Mouse (Mus musculus): ENCODE results near the gene Whamm. TPM values are rescaled to one million over a fixed set of nuclear protein-coding genes. Genes with fewer than 3 reads are reported as not detected.

Whamm gene
- polyA plus RNA-seq (2015; fragmentation: Nextera tagmentation; extraction: Ambion mirVana) = 6.0 and 6.9 TPM in 2 replicates

- Histone ChIP-seq H3K4me1 (peaks cover 17% of the 10 kb centered on the region), H3K4me2 (peak within 1 kb of the TSS; percentile 56), H3K4me3 (peak within 1 kb of the TSS; percentile 93), H3K9me3 (no peaks in the 10 kb centered on the region), H3K27ac (peak within 1 kb of the TSS; percentile 97), H3K36me3 (replicated peaks) (0 out of 2 replicates have a peak, but pooled peaks cover 4% of the 10 kb centered on the region), H3K27me3 (replicated peaks) (no peaks in the 10 kb centered on the region), H3K9ac (peak within 1 kb of the TSS; percentile 90)
- peak; percentile 100 for ATAC-seq (replicated peaks)
- WGBS = under 1% methylated on average over 81 of the region's 96 CpGs
These were observed at the start of gene Whamm for GRCm38 (mm10) chr7:81571108-81571940. TSS of gene Whamm (plus strand) at chr7:81571266.

GRCm38 (mm10) chr7:81523008-81523662 is 47.9 kb upstream of the Whamm start:
- Histone ChIP-seq H3K4me2 (peak overlapping the region; percentile 70), H3K27ac (peak overlapping the region; percentile 98), H3K27me3 (replicated peaks) (no peaks in the 10 kb centered on the region), H3K4me1 (peaks cover 30% of the 10 kb centered on the region), H3K36me3 (replicated peaks) (no peaks in the 10 kb centered on the region), H3K9ac (peak overlapping the region; percentile 72), H3K9me3 (no peaks in the 10 kb centered on the region), H3K4me3 (peak overlapping the region; percentile 69)
- WGBS = under 1% methylated on average over 31 of the region's 31 CpGs
- peak; percentile 98 for ATAC-seq (replicated peaks)

DNA sequence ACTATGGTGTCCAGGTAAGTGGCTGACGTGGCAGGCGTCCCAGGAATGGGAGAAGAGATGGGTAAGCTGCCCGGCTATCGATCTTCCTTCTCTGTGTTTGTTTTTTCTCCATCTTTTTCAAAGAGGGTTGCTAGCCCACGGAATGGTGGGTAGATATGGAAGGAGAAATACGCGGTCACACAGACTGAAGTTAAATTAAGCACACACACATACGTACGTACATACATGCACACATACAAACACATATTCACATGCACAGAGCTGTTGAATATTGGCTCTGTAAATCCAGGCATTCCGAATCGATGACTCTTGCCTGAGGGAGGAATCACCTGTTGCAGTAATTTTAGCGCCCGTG is 47.4 kb upstream of the Whamm start:
- peak; percentile 51; the same call in 1 of the 2 replicates for ATAC-seq (replicated peaks)
- 11% methylated on average over 13 of the region's 13 CpGs for WGBS
- H3K9ac ChIP-seq = peak overlapping the region; percentile 50
- H3K9me3 ChIP-seq = no peaks in the 10 kb centered on the region
- peaks cover 30% of the 10 kb centered on the region for H3K4me1 ChIP-seq
- H3K4me2 ChIP-seq = peak overlapping the region; percentile 70
- H3K4me3 ChIP-seq = peak overlapping the region; percentile 69
- H3K27ac ChIP-seq = peak overlapping the region; percentile 98
- H3K36me3 ChIP-seq (replicated peaks) = no peaks in the 10 kb centered on the region
- no peaks in the 10 kb centered on the region for H3K27me3 ChIP-seq (replicated peaks)

DNA sequence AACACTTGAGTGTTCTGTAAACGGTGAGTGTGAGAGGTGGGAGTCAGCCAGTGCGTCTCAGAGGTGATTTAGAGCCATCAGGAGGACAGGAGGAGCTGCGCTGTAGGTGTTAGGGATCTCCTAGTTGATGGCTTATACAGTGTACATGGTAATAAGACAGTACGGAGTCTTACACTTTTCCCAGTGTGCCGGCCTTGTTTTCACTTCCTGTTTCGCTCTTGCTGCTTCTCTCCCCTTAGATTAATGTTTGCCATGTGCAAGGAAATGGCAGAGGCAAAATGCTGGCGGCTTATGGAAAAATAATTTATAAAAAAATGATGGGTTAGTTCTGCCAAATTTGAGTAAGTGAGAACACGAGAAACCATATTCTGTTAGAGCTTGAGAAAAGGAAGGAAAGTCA is 42.1 kb upstream of the Whamm start:
- WGBS = 95% methylated on average over 8 of the region's 8 CpGs
- H3K27me3 ChIP-seq (replicated peaks) = no peaks in the 10 kb centered on the region
- no peak overlapping the region for H3K4me3 ChIP-seq
- no peaks in the 10 kb centered on the region for H3K9me3 ChIP-seq
- H3K9ac ChIP-seq = no peak overlapping the region
- ATAC-seq (replicated peaks) = no peak
- H3K27ac ChIP-seq = no peak overlapping the region
- H3K4me1 ChIP-seq = peaks cover 25% of the 10 kb centered on the region
- no peak overlapping the region for H3K4me2 ChIP-seq
- peaks cover 23% of the 10 kb centered on the region for H3K36me3 ChIP-seq (replicated peaks)

- Histone ChIP-seq H3K9me3 (no peaks in the 10 kb centered on the region), H3K36me3 (replicated peaks) (peaks cover 37% of the 10 kb centered on the region)
- WGBS = 90% methylated on average over 1 of the region's 1 CpGs
These were observed 39.6 kb upstream of the Whamm start for GRCm38 (mm10) chr7:81531462-81531861.

GRCm38 (mm10) chr7:81536478-81536877 is 34.6 kb upstream of the Whamm start:
- Histone ChIP-seq H3K36me3 (replicated peaks) (peaks cover 30% of the 10 kb centered on the region), H3K4me1 (peaks cover 9% of the 10 kb centered on the region; the same call in 1 of the 2 replicates), H3K27ac (no peak overlapping the region), H3K4me3 (no peak overlapping the region), H3K9ac (no peak overlapping the region), H3K4me2 (no peak overlapping the region), H3K9me3 (no peaks in the 10 kb centered on the region), H3K27me3 (replicated peaks) (no peaks in the 10 kb centered on the region)
- 91% methylated on average over 4 of the region's 4 CpGs for WGBS
- no peak for ATAC-seq (replicated peaks)

More at GRCm38 (mm10) chr7:81531462-81531861, 39.6 kb upstream of the Whamm start:
- H3K4me1 ChIP-seq = peaks cover 2% of the 10 kb centered on the region
- no peaks in the 10 kb centered on the region for H3K27me3 ChIP-seq (replicated peaks)
- no peak overlapping the region for H3K9ac ChIP-seq
- no peak overlapping the region for H3K4me2 ChIP-seq
- H3K4me3 ChIP-seq = no peak overlapping the region
- ATAC-seq (replicated peaks) = no peak
- no peak overlapping the region for H3K27ac ChIP-seq

DNA sequence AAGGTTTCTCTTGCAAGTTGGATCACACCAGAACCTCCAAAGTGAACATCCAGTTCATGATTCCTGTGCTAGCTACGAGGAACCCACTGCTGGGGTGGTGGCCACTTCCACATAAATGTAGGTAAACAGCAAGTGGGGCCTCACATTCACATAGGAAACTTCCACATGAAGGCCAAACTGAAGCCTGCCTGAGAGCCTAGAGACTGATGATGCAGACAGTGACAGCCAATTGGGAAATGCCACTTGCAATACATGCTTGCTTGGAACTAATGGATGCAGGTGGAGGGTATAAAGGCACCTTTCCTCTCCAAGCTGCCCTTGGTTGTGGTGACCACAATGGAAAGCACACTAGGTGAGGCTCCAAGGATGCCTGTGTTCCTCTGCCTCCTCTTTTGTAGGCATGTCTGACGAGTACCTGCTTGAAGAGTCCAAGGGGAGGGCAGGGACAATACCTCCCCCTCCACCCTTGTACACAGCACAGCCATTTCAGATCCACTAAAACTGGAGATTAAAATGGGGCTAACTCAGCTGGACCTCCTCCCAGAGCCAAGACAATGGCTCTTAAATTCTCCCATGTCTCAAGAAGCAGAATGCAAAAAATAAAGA is 32.9 kb upstream of the Whamm start:
- no peaks in the 10 kb centered on the region for H3K9me3 ChIP-seq
- H3K4me2 ChIP-seq = no peak overlapping the region
- ATAC-seq (replicated peaks) = no peak
- no peak overlapping the region for H3K27ac ChIP-seq
- 0 out of 2 replicates have a peak overlapping the region, but pooled peaks have one; percentile 2 for H3K9ac ChIP-seq
- no peaks in the 10 kb centered on the region for H3K27me3 ChIP-seq (replicated peaks)
- H3K36me3 ChIP-seq (replicated peaks) = peaks cover 21% of the 10 kb centered on the region
- WGBS = 73% methylated on average over 2 of the region's 2 CpGs
- H3K4me3 ChIP-seq = no peak overlapping the region
- peaks cover 9% of the 10 kb centered on the region; the same call in 1 of the 2 replicates for H3K4me1 ChIP-seq

- Histone ChIP-seq H3K4me2 (no peak overlapping the region), H3K9me3 (no peaks in the 10 kb centered on the region), H3K27me3 (replicated peaks) (no peaks in the 10 kb centered on the region), H3K36me3 (replicated peaks) (peaks cover 7% of the 10 kb centered on the region; the same call in 1 of the 2 replicates), H3K4me3 (no peak overlapping the region), H3K4me1 (peaks cover 9% of the 10 kb centered on the region; the same call in 1 of the 2 replicates), H3K27ac (no peak overlapping the region), H3K9ac (no peak overlapping the region)
- 5% methylated on average over 2 of the region's 2 CpGs for WGBS
- no peak; the same call in 1 of the 2 replicates for ATAC-seq (replicated peaks)
These were observed 31.5 kb upstream of the Whamm start for GRCm38 (mm10) chr7:81539565-81539964.

GRCm38 (mm10) chr7:81540999-81541398 is 30.1 kb upstream of the Whamm start:
- Histone ChIP-seq H3K9ac (no peak overlapping the region), H3K36me3 (replicated peaks) (0 out of 2 replicates have a peak, but pooled peaks cover under 1% of the 10 kb centered on the region), H3K27ac (no peak overlapping the region), H3K4me2 (no peak overlapping the region), H3K4me3 (no peak overlapping the region), H3K27me3 (replicated peaks) (no peaks in the 10 kb centered on the region), H3K4me1 (peaks cover 9% of the 10 kb centered on the region; the same call in 1 of the 2 replicates), H3K9me3 (no peaks in the 10 kb centered on the region)
- 70% methylated on average over 1 of the region's 1 CpGs for WGBS
- no peak for ATAC-seq (replicated peaks)

- H3K4me1 ChIP-seq = peaks cover 9% of the 10 kb centered on the region; the same call in 1 of the 2 replicates
- H3K4me3 ChIP-seq = no peak overlapping the region
- no peaks in the 10 kb centered on the region for H3K27me3 ChIP-seq (replicated peaks)
- H3K9me3 ChIP-seq = no peaks in the 10 kb centered on the region
- no peak overlapping the region for H3K27ac ChIP-seq
- WGBS = 84% methylated on average over 7 of the region's 7 CpGs
- H3K36me3 ChIP-seq (replicated peaks) = no peaks in the 10 kb centered on the region
- H3K4me2 ChIP-seq = no peak overlapping the region
- ATAC-seq (replicated peaks) = no peak
- H3K9ac ChIP-seq = no peak overlapping the region
These were observed 29.0 kb upstream of the Whamm start for GRCm38 (mm10) chr7:81541924-81542524.

DNA sequence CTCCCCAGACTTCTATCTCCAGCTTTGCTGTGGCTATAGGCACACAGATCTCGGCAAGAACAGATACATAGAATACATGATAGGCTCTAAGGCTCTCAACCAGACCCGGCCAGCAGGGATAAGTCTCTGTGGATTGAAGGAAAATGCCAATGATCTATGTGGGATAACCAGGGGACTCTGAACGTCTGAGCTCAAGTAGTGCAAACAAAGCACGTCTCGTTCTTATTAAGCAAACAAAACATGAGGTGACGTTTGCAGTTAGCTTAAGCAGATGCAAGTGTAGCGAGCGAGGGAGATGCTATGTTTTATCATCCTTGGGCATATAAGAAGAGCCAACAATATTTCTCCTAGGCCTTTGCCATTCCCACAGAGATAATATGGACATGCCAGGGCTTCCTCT is 28.1 kb upstream of the Whamm start:
- ATAC-seq (replicated peaks) = no peak
- WGBS = 84% methylated on average over 8 of the region's 8 CpGs
- no peak overlapping the region for H3K27ac ChIP-seq
- no peaks in the 10 kb centered on the region for H3K36me3 ChIP-seq (replicated peaks)
- H3K27me3 ChIP-seq (replicated peaks) = no peaks in the 10 kb centered on the region
- no peak overlapping the region for H3K9ac ChIP-seq
- no peak overlapping the region for H3K4me3 ChIP-seq
- no peak overlapping the region for H3K4me2 ChIP-seq
- H3K9me3 ChIP-seq = no peaks in the 10 kb centered on the region
- H3K4me1 ChIP-seq = peaks cover 9% of the 10 kb centered on the region; the same call in 1 of the 2 replicates

DNA sequence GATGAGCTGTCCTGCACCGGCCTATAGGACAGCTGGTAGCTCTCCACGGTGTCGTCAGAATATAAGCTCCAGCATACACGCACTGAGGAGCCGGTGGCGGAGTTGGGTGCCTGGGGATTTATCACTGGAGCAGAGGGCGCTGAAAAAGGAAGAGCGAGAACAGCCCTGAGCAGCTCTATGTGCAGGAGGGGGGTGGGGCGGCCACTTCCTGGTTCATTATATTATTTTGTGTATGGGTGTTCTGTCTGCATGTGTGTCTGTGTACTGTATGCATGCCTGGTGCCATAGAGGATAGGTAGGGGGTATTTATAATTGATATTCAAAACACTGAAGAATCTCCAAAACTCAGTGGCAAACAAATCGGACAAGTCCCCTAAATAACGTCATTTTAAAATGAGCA is 22.2 kb upstream of the Whamm start:
- 73% methylated on average over 11 of the region's 11 CpGs for WGBS
- 0 out of 2 replicates have a peak, but pooled peaks cover under 1% of the 10 kb centered on the region for H3K4me1 ChIP-seq

More for the DNA sequence above, 22.2 kb upstream of the Whamm start:
- Histone ChIP-seq H3K27me3 (replicated peaks) (no peaks in the 10 kb centered on the region), H3K36me3 (replicated peaks) (no peaks in the 10 kb centered on the region), H3K4me2 (no peak overlapping the region), H3K9me3 (no peaks in the 10 kb centered on the region), H3K4me3 (no peak overlapping the region), H3K9ac (no peak overlapping the region), H3K27ac (no peak overlapping the region)
- ATAC-seq (replicated peaks) = no peak

Data from midbrain, embryonic 15.5 days (tissue).